Mouse (Mus musculus): ENCODE results near the gene Afg3l1.
"Not testable (repeated sequence)": the region's sequence is repeated elsewhere in the genome, so short reads cannot be mapped to it uniquely, and the experiment has no call there.

Afg3l1 gene

GRCm38 (mm10) chr8:123467476-123467875 is 10.2 kb upstream of the Afg3l1 start:
- DNase-seq (ENCODE audit: low spot score in 2 of 2) = no peak

GRCm38 (mm10) chr8:123472991-123473390 is 4.7 kb upstream of the Afg3l1 start:
- not testable (repeated sequence) for DNase-seq (ENCODE audit: low spot score in 2 of 2)

- DNase-seq (ENCODE audit: low spot score in 2 of 2) = not testable (repeated sequence)
Measured at GRCm38 (mm10) chr8:123474549-123474948, 3.2 kb upstream of the Afg3l1 start.

GRCm38 (mm10) chr8:123476911-123477736 is 579 bp upstream of the Afg3l1 start:
- DNase-seq (ENCODE audit: low spot score in 2 of 2) = peak in 1 of 2 experiments; percentile 10

- no peak for DNase-seq (ENCODE audit: low spot score in 2 of 2)
Measured at GRCm38 (mm10) chr8:123478456-123479218, 934 bp downstream of the Afg3l1 start.

- no peak for DNase-seq (ENCODE audit: low spot score in 2 of 2)
Measured at GRCm38 (mm10) chr8:123482627-123483026, 4.9 kb downstream of the Afg3l1 start.

- no peak for DNase-seq (ENCODE audit: low spot score in 2 of 2)
Measured at GRCm38 (mm10) chr8:123491280-123492075, 13.8 kb downstream of the Afg3l1 start.

GRCm38 (mm10) chr8:123492898-123493297 is 15.2 kb downstream of the Afg3l1 start:
- no peak for DNase-seq (ENCODE audit: low spot score in 2 of 2)

- no peak for DNase-seq (ENCODE audit: low spot score in 2 of 2)
Measured at GRCm38 (mm10) chr8:123497699-123498098, 20.0 kb downstream of the Afg3l1 start.

GRCm38 (mm10) chr8:123498963-123499362 is 21.3 kb downstream of the Afg3l1 start:
- DNase-seq (ENCODE audit: low spot score in 2 of 2) = no peak

GRCm38 (mm10) chr8:123499556-123499955 is 21.9 kb downstream of the Afg3l1 start:
- no peak for DNase-seq (ENCODE audit: low spot score in 2 of 2)

GRCm38 (mm10) chr8:123502192-123502591 is 24.5 kb downstream of the Afg3l1 start:
- DNase-seq (ENCODE audit: low spot score in 2 of 2) = no peak

- DNase-seq (ENCODE audit: low spot score in 2 of 2) = no peak
Measured at GRCm38 (mm10) chr8:123503801-123504467, 26.2 kb downstream of the Afg3l1 start.

GRCm38 (mm10) chr8:123504591-123505195 is 27.0 kb downstream of the Afg3l1 start:
- no peak for DNase-seq (ENCODE audit: low spot score in 2 of 2)

GRCm38 (mm10) chr8:123505267-123505666 is 27.6 kb downstream of the Afg3l1 start:
- no peak for DNase-seq (ENCODE audit: low spot score in 2 of 2)

GRCm38 (mm10) chr8:123505695-123506094 is 28.0 kb downstream of the Afg3l1 start:
- no peak for DNase-seq (ENCODE audit: low spot score in 2 of 2)

GRCm38 (mm10) chr8:123507153-123507552 is 29.4 kb downstream of the Afg3l1 start:
- no peak for DNase-seq (ENCODE audit: low spot score in 2 of 2)

- no peak for DNase-seq (ENCODE audit: low spot score in 2 of 2)
Measured at GRCm38 (mm10) chr8:123510819-123511218, 33.1 kb downstream of the Afg3l1 start.

- no peak for DNase-seq (ENCODE audit: low spot score in 2 of 2)
Measured at GRCm38 (mm10) chr8:123514136-123514535, 36.4 kb downstream of the Afg3l1 start.

- DNase-seq (ENCODE audit: low spot score in 2 of 2) = peak in 1 of 2 experiments; percentile 9
Measured at GRCm38 (mm10) chr8:123514781-123515539, 37.3 kb downstream of the Afg3l1 start, which contains the start of gene Dbndd1. TSS of gene Dbndd1 (minus strand) at chr8:123515463.

Data from heart, adult 9 months (tissue).